Mouse (Mus musculus): Measurements from ENCODE around the gene Skint9. TPM values are rescaled to one million over a fixed set of nuclear protein-coding genes. Genes with fewer than 3 reads are reported as not detected.
"Not testable (repeated sequence)": the region's sequence is repeated elsewhere in the genome, so short reads cannot be mapped to it uniquely, and the experiment has no call there.

Skint9 gene
- total RNA-seq (2021), result not detected
- long read RNA-seq, experiment 1, result 0 reads
- long read RNA-seq, experiment 2, result 0 reads

GRCm38 (mm10) chr4:112433885-112434284, at the start of gene Skint9:
TSS of gene Skint9 (minus strand) at chr4:112433985.
- no peak for DNase-seq (ENCODE audit: low spot score in 2 of 2)

- no peak for DNase-seq (ENCODE audit: low spot score in 2 of 2)
Observed at GRCm38 (mm10) chr4:112432685-112433084, 1.1 kb downstream of the Skint9 start.

GRCm38 (mm10) chr4:112432223-112432622, 1.6 kb downstream of the Skint9 start:
- no peak for DNase-seq (ENCODE audit: low spot score in 2 of 2)

- not testable (repeated sequence) for DNase-seq (ENCODE audit: low spot score in 2 of 2)
Observed at GRCm38 (mm10) chr4:112349111-112349510, 84.7 kb downstream of the Skint9 start.

Other genes starting within 250 kb of the Skint9 start
- not detected for gene Skint3, start 201.7 kb downstream of the Skint9 start, total RNA-seq (2021)
- not detected for gene Skint2, start 123.2 kb upstream of the Skint9 start, total RNA-seq (2021)

Data from layer of hippocampus, postnatal 14 days (tissue).